Mouse (Mus musculus) kidney, postnatal 36 days (tissue): ENCODE data around the gene Gm26661.

ENCODE experiments used
- DNase-seq, 2 experiments: peaks; one replicate each; pipeline ENCODE4 v3.0.0; 2021 to 2022; ENCODE audit warnings: mixed read lengths in 2 of 2

Gene Gm26661

DNA sequence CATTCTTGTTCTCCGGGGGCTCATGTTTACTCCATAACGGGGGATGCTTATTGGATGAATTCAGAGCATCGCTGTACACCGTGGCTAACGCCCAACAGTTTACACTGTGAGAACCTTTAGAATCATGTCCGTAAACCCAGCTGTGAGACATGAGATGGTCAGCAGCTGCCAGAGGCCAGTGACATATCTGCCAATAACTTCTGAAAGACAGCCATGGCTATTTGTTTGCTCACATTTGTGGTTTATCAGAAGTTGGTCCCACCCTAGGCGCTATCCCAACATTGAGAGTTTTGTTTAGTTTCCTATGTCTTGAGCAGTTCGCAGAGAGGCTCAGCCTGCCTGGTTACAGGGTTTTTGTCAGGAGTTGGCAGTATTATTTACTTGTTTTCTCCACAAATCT is 30.0 kb downstream of the Gm26661 start:
- no peak for DNase-seq

DNA sequence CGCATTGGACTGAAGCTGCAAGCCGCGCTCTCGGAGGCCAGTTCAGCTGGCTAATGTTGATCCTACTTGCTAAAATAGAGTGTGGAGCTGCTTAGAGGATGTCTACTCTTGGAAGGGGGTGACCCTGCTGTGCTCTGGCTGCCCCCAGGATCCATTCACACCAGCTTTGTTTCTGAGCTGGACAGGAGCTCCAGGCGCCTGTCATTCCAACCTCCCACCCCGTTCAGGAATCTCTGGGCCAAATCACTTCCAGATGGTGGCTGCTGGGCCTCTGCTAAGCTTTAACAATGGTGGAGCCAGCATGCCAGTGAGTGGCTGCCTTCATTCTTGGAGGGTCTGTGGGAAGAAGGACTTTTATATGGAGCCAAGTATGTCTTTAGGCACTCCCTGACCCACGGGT is 31.3 kb downstream of the Gm26661 start:
- DNase-seq: no peak

DNA sequence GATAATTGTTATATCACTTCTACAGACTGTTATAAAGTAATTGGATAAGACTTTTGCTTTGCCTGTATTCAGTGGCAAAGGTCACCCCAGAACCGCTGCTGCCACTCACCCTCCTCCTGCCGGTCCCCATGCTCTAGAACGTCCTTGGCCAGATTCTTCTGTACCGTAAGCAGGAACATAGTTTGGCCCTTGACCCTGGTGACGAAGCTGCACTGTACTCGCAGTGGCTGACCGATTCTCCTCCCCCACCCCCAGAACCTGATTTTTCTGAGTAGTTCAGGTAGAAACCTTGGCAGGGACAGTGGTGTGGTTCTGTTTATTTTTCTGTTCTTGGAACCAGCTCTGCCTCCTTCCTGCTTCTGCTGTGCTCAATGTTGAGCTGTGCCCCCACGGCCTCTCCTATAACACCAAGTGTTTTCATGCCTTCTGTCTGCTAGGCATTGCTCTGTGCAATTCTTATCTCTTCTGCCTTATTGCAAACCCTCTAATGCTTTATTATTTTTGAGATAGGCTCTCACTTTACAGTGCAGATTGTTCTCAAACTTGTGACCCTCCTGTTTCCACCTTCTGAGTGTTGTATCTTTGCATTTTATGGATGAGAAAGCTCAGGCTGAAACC is 33.4 kb downstream of the Gm26661 start:
- DNase-seq: peak; percentile 89 to 96

DNA sequence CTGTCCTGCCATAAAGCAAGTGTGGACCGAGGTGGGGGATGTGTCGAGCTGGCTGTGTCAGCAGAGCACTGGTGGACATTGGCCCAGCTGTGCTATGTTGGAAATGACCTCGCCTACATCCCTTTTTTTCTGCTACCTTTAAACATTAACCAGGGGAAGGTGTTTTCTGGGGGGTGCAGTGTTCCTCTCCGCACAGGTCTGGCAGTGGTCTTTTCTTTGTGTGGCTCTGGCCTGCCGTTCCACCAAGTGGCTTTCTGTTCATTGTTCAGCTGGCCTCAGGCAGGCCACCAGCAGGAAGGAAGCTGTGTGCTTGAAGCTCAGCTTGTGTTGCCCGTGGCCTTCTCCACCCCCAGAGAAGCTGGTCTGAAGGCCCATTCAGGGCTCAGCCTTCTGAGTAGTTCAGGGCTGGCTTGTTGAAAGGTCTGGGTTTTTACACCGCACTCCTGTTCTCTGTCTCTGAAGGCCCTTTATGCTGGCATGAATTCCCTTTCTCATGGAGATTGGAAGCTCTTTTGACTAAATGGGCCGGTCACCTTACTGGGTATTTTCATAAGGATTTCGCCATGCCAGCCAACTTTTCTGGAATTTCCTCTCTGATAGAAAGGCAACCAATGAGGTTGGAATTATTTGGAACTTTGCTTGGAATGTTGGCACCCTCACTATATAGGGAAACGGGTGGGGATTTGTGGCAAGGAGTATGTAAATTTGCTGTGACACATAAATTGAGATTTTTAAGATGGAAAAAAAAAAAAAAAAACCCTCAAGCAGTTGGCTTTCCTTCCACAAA is 35.0 kb downstream of the Gm26661 start:
- peak; percentile 80 to 91 for DNase-seq

DNA sequence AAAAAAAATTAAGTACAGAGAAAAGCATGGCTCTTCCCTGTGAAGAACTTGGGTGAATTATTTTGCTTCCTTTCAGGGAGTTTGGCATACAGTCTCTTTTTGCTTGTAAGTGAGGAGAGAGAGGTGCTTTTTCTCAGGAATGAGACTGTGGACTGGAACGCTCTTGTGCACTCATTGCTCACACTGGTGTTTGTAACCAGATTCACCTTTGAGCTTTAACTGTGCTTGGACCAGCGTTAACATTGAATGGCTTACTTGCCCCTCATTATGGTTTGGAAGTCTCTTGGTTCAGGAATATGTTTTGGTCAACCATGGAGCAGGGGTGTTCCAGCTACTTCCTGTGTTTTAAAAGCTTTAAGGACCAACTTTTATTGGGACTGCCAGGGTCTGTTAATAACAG is 37.8 kb downstream of the Gm26661 start:
- peak in 1 of 2 experiments; percentile 74 for DNase-seq

DNA sequence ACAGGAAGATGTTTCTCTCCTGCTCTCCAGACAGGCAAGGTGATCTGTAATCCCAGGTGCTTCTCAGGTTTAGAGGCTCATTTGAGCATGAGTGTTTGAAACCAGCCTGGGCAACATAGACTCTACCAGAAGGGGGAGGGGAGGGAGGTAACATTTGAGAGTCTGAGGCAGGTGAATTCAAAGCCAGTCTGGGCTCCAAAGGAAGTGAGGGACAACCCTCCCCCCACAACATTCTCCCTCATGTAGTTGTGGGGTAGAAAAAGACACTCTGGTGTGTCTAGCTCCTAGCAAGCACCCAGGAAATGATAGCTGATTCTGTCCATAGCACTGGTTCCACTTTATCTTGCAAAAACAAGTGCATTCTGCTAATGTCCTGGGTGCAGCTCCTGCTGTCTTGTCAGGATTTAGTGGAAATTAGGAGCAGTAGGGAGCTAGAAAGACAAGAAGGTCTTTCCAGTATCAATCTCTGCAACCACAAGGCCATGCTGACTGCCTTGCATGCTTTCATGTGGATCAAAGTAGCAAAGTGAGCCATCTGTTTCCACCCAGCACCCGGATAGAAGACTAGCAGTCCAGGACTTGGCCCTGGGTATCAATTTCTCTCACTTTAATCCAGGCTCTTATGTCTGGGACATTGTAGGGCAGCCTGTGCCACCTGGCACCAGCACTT is 40.5 kb downstream of the Gm26661 start:
- DNase-seq: no peak

DNA sequence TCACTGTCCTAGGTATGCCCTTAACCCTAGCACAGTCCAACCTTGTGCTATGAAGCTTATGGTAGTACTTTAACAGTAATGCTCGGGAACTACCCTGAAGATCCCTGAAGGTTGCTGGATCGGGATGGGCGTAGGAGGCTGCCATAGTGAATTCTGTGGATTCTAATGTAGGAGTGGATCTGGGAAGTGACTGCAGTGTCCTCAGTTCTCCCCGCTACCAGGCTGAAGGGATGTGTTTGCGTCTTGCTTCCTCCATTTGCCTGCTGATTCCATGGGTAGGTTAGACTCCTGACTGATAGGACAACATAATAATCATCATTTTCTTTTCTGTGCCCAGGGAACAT is 41.0 kb downstream of the Gm26661 start:
- no peak for DNase-seq

DNA sequence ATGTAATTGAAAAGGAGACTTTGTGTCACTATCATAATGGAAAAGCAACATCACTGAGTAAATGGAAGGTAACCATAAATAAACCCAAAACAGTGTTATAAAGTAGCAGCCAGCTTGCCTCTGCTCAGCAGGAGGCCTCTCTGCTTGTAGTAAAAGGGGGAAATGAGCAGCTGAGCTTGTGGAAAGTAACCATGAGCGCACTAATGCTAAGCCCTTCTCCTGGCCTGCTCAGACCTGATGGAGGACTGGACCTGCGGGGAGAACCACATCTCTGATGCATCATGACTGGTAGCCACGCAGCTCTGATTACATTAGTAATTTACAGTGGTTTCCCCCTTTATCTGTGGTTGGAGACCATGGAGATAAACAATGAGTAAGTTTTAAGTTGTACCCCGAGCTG is 42.1 kb downstream of the Gm26661 start:
- no peak for DNase-seq

DNA sequence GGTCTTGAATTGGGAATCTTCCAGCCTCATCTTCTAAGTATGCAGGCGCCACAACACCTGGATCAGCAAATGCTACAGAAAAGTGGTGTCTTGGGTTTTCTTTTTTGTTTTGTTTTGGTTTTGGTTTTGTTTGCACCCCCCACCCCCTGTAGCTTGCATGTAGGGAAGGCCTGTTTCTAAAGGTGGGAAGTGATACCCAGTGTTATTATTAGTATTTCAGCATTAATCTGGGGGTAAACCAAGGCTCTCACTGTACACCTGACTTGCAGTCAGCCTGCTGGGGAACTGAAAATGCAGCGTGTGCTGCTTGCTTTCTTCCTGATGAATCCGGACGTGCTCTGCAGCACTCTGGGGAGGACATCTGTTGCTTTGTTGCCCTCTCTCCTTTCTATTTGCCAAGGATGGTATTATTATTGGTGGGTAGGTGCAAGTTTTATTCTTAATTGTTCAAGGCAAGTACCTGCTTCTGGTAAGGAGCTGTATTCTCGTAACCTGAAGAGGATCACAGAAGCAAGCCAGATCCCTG is 47.2 kb downstream of the Gm26661 start:
- no peak for DNase-seq

DNA sequence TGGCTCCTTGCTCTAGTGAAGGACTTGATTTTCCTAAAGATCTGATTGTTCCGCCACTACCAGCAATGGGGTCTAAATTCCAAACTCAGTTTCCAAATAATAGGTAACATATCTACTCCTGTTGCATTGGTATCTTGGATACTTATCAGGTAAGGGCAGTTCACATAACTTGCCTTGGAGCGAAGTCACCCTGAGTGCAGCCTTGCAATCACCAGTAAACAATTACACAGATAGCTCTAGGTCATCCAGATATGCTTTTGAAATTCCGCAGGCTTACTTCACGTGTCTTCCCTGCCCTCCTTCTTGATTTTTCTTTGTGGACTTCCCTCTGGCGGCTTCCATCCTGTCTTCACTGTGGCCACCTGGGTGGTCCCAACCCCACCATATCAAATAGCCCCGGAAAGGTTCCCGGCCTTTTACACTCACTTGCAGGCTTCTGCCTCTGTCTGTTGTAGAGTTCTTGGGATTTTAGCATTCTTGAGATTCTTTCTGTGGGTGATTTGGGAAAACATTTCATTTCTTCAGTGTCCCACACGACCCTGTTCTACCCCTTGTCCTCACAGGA is 48.6 kb downstream of the Gm26661 start:
- no peak for DNase-seq
